Mouse (Mus musculus): ENCODE results near the gene Tgm6.

GRCm38 (mm10) chr2:130167861-130168260 lies 55.6 kb downstream of the Tgm6 start:
- TF ChIP-seq CTCF (IDR thresholded peaks at IDR 0.05; ENCODE audit: borderline replicate concordance, insufficient read depth, low read depth, low read length) = peak; percentile 72
- TF ChIP-seq POLR2A (IDR thresholded peaks at IDR 0.05; ENCODE audit: borderline replicate concordance, insufficient read depth, low read length) = no peak
